22 mouse cellular contexts compared by ENCODE assay signal in the genomic region with DNA sequence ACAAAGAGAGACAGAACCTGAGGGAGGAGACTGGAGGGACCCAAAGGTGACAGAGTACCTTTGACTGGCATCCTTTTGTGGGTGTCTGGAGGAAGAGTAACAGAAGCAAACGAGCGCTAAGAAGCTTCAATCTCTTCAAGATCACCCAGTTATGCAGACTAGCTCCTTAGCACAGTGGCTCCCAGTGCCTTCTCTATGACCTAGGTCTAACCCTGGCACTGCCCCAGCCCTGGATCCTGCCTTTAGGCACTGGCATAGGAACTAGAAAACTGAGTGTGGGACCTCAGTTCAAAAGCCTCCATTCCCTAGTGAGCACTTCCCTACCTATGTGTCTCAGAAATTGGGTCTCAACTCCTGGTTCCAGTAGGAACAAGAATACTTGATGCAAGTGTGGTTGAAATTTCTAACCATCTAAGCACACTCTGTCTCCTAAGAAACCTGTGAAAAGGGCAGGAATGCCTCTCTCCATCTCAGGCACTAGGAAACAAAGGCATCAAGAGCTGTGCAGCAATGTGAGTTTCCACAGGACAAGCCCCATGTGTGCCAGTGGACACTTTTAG. TPM values are rescaled to one million over a fixed set of nuclear protein-coding genes. Genes with fewer than 3 reads are reported as not detected.
DNase-seq lines count a peak whose midpoint lies in the region; ATAC-seq lines count a peak whose summit lies in the region.
"Had no signal": no experiment of that assay in that cellular context is flagged by ENCODE, and none has a peak within 500 bp of the region (broad histone marks: within the 10 kb centered on the region; RNA-seq: fewer than 3 reads in every experiment).

No protein-coding gene starts in this region.

- H3K4me3 ChIP-seq in hindbrain, embryonic 11.5 days (ENCODE audit: low read depth, low read length), result no peak overlapping the region
- H3K4me3 ChIP-seq in hindbrain, embryonic 13.5 days, result no peak overlapping the region
- no peak overlapping the region for H3K4me3 ChIP-seq in kidney, embryonic 15.5 days (replicated peaks)
- no peak overlapping the region for H3K4me3 ChIP-seq in neural tube, embryonic 15.5 days (replicated peaks)
- H3K4me3 ChIP-seq: embryonic facial prominence, embryonic 15.5 days; erythroblast, embryonic 14.5 days; forebrain, embryonic 10.5 days; gastrocnemius, adult 2 months; heart, embryonic 12.5 days; hindbrain, embryonic 12.5 days had no signal

- H3K36me3 ChIP-seq in hindbrain, embryonic 11.5 days (ENCODE audit: control insufficient read depth, insufficient read depth, low read length), result no peaks in the 10 kb centered on the region
- H3K36me3 ChIP-seq in hindbrain, embryonic 13.5 days, result no peaks in the 10 kb centered on the region
- H3K36me3 ChIP-seq in kidney, embryonic 15.5 days, result no peaks in the 10 kb centered on the region
- H3K36me3 ChIP-seq in neural tube, embryonic 15.5 days, result no peaks in the 10 kb centered on the region
- H3K36me3 ChIP-seq: embryonic facial prominence, embryonic 15.5 days; forebrain, embryonic 10.5 days; heart, embryonic 12.5 days; hindbrain, embryonic 12.5 days had no signal

- H3K9me3 ChIP-seq in hindbrain, embryonic 11.5 days (ENCODE audit: control insufficient read depth, low read length), result no peaks in the 10 kb centered on the region
- H3K9me3 ChIP-seq in hindbrain, embryonic 13.5 days, result no peaks in the 10 kb centered on the region
- no peaks in the 10 kb centered on the region for H3K9me3 ChIP-seq in kidney, embryonic 15.5 days (replicated peaks)
- no peaks in the 10 kb centered on the region for H3K9me3 ChIP-seq in neural tube, embryonic 15.5 days (replicated peaks)
- H3K9me3 ChIP-seq: embryonic facial prominence, embryonic 15.5 days; heart, embryonic 12.5 days; hindbrain, embryonic 12.5 days had no signal

- H3K9ac ChIP-seq in hindbrain, embryonic 11.5 days (ENCODE audit: low read depth, low read length), result no peak overlapping the region
- no peak overlapping the region for H3K9ac ChIP-seq in hindbrain, embryonic 13.5 days
- H3K9ac ChIP-seq in kidney, embryonic 15.5 days, result no peak overlapping the region
- no peak overlapping the region for H3K9ac ChIP-seq in neural tube, embryonic 15.5 days (replicated peaks)
- H3K9ac ChIP-seq: embryonic facial prominence, embryonic 15.5 days; heart, embryonic 12.5 days; hindbrain, embryonic 12.5 days had no signal

- H3K27me3 ChIP-seq in hindbrain, embryonic 11.5 days (ENCODE audit: control insufficient read depth, insufficient read depth, low read length), result peaks cover 96% of the 10 kb centered on the region
- H3K27me3 ChIP-seq in hindbrain, embryonic 13.5 days, result peaks cover 100% of the 10 kb centered on the region
- peaks cover 86% of the 10 kb centered on the region for H3K27me3 ChIP-seq in kidney, embryonic 15.5 days
- H3K27me3 ChIP-seq in neural tube, embryonic 15.5 days (replicated peaks), result peaks cover 95% of the 10 kb centered on the region
- H3K27me3 ChIP-seq: Patski had no signal

- no peaks in the 10 kb centered on the region; the same call in none of the 2 replicates for H3K4me1 ChIP-seq in hindbrain, embryonic 11.5 days (replicated peaks; ENCODE audit: control insufficient read depth, insufficient read depth, low read length)
- H3K4me1 ChIP-seq in hindbrain, embryonic 13.5 days (replicated peaks), result peaks cover 38% of the 10 kb centered on the region
- H3K4me1 ChIP-seq in kidney, embryonic 15.5 days, result peaks cover 65% of the 10 kb centered on the region
- peaks cover 28% of the 10 kb centered on the region for H3K4me1 ChIP-seq in neural tube, embryonic 15.5 days

- H3K27ac ChIP-seq in hindbrain, embryonic 11.5 days (ENCODE audit: low read depth, low read length), result no peak overlapping the region
- H3K27ac ChIP-seq in hindbrain, embryonic 13.5 days, result no peak overlapping the region
- H3K27ac ChIP-seq in kidney, embryonic 15.5 days, result peak overlapping the region; percentile 99
- H3K27ac ChIP-seq in neural tube, embryonic 15.5 days (replicated peaks), result no peak overlapping the region
- H3K27ac ChIP-seq: embryonic facial prominence, embryonic 15.5 days; forebrain, embryonic 10.5 days; gastrocnemius, adult 2 months; hindbrain, embryonic 12.5 days had no signal

- 11% methylated on average over 2 of the region's 2 CpGs for WGBS in hindbrain, embryonic 11.5 days
- 5% methylated on average over 2 of the region's 2 CpGs for WGBS in hindbrain, embryonic 13.5 days
- 51% methylated on average over 2 of the region's 2 CpGs for WGBS in kidney, embryonic 15.5 days
- 12% methylated on average over 2 of the region's 2 CpGs for WGBS in neural tube, embryonic 15.5 days

- no peak for ATAC-seq in hindbrain, embryonic 11.5 days (ENCODE audit: low FRiP score)
- no peak for ATAC-seq in hindbrain, embryonic 13.5 days (ENCODE audit: low FRiP score)
- ATAC-seq in kidney, embryonic 15.5 days (replicated peaks; ENCODE audit: low FRiP score), result no peak
- ATAC-seq in neural tube, embryonic 15.5 days (ENCODE audit: low FRiP score), result no peak
- ATAC-seq: activated CD4-positive, CD25-positive, alpha-beta regulatory T cell, adult 4 months; forebrain, embryonic 14.5 days; Patski had no signal

- DNase-seq in hindbrain, embryonic 11.5 days (ENCODE audit: low spot score), result peak; percentile 41
- DNase-seq in kidney, adult 11 months, result no peak
- DNase-seq in neural tube, embryonic 10.5 days (ENCODE audit: extremely low spot score, low spot score), result peak; percentile 23
- DNase-seq in thymus, postnatal 25 days, result no peak
- DNase-seq: adrenal gland, postnatal 14 days; cerebellum, adult 11-12 months; cerebellum, adult 9-10 months; cerebellum, postnatal 25 days; gastrocnemius, adult 2 months; gastrocnemius, postnatal 25 days had no signal

- H3K4me2 ChIP-seq in hindbrain, embryonic 11.5 days (replicated peaks; ENCODE audit: low read depth, low read length), result no peak overlapping the region
- no peak overlapping the region for H3K4me2 ChIP-seq in hindbrain, embryonic 13.5 days
- 0 out of 2 replicates have a peak overlapping the region, but pooled peaks have one; percentile 68 for H3K4me2 ChIP-seq in kidney, embryonic 15.5 days
- no peak overlapping the region for H3K4me2 ChIP-seq in neural tube, embryonic 15.5 days
- H3K4me2 ChIP-seq: embryonic facial prominence, embryonic 15.5 days; heart, embryonic 12.5 days; hindbrain, embryonic 12.5 days had no signal

RNA-seq across cellular contexts. Expression of gene Pax2, which starts 11.8 kb away (rescaled TPM):
- 9.3 and 11.1 TPM in 2 replicates for polyA plus RNA-seq in hindbrain, embryonic 11.5 days (2014; fragmentation: Nextera tagmentation; extraction: Ambion mirVana)
- polyA plus RNA-seq in hindbrain, embryonic 13.5 days (2015; fragmentation: Nextera tagmentation; extraction: Ambion mirVana), result 17.1 and 17.2 TPM in 2 replicates
- polyA plus RNA-seq in kidney, embryonic 15.5 days (2015; fragmentation: Nextera tagmentation; extraction: Ambion mirVana), result 34.6 and 36.9 TPM in 2 replicates
- 16.5 and 20.5 TPM in 2 replicates for polyA plus RNA-seq in neural tube, embryonic 15.5 days (2015; fragmentation: Nextera tagmentation; extraction: Ambion mirVana)
- polyA plus RNA-seq: activated CD4-positive, CD25-positive, alpha-beta regulatory T cell, adult 4 months; erythroblast, embryonic 14.5 days; heart, embryonic 12.5 days; heart, embryonic 16.5 days had no signal

Comparison
In these comparisons a context has a peak if more than half of its experiments do, and no peak if none do; other contexts are left out.
1. DNase-seq: peak in hindbrain, embryonic 11.5 days (single experiment) and neural tube, embryonic 10.5 days (single experiment); none in kidney, adult 11 months (single experiment) and thymus, postnatal 25 days (single experiment).